Mouse (Mus musculus): Measurements from ENCODE around the gene Olfr1247. TPM values are rescaled to one million over a fixed set of nuclear protein-coding genes. Genes with fewer than 3 reads are reported as not detected.
"Not testable (repeated sequence)": the region's sequence is repeated elsewhere in the genome, so short reads cannot be mapped to it uniquely, and the experiment has no call there.

The Olfr1247 gene
- not detected for polyA plus RNA-seq (2012; fragmentation: generic; extraction: Trizol)

GRCm38 (mm10) chr2:89614030-89614429 lies at the start of gene Olfr1247:
Gene Olfr1247 (minus strand): TSS chr2:89614130.
- Histone ChIP-seq H3K36me3 (ENCODE audit: control insufficient read depth, insufficient read depth) (no peaks in the 10 kb centered on the region), H3ac (ENCODE audit: control insufficient read depth, insufficient read length) (no peak within 1 kb of the TSS), H3K27me3 (ENCODE audit: control insufficient read depth, insufficient read depth, insufficient read length) (no peaks in the 10 kb centered on the region), H3K4me3 (no peak within 1 kb of the TSS), H3K4me2 (ENCODE audit: low read depth) (no peak within 1 kb of the TSS), H3K79me2 (ENCODE audit: control insufficient read depth, insufficient read depth) (no peaks in the 10 kb centered on the region)
- TF ChIP-seq USF1 (IDR thresholded peaks at IDR 0.05; ENCODE audit: low read depth) (no peak), POLR2AphosphoS2 (IDR thresholded peaks at IDR 0.05; ENCODE audit: insufficient read length, low read depth) (no peak), MYOG (IDR thresholded peaks at IDR 0.05; ENCODE audit: control insufficient read depth in 1 of 3, insufficient read depth in 1 of 3, insufficient read length in 2 of 3, low read depth in 2 of 3) (no peak), MAX (IDR thresholded peaks at IDR 0.05; ENCODE audit: low read depth) (no peak), TCF12 (IDR thresholded peaks at IDR 0.05; ENCODE audit: insufficient read depth, poor library complexity, severe bottlenecking) (no peak), SRF (IDR thresholded peaks at IDR 0.05; ENCODE audit: control insufficient read depth, insufficient read length, low read depth) (no peak), CEBPB (IDR thresholded peaks at IDR 0.05; ENCODE audit: insufficient read depth, poor library complexity, severe bottlenecking) (no peak), MYOD1 (IDR thresholded peaks at IDR 0.05; ENCODE audit: control insufficient read depth in 1 of 3, insufficient read length in 2 of 3, low read depth in 2 of 3) (no peak), E2F4 (IDR thresholded peaks at IDR 0.05; ENCODE audit: insufficient read depth) (no peak), REST (IDR thresholded peaks at IDR 0.05; ENCODE audit: insufficient read depth, insufficient read length) (no peak), TCF3 (IDR thresholded peaks at IDR 0.05; ENCODE audit: insufficient read length, low read depth) (no peak), POLR2A (IDR thresholded peaks at IDR 0.05; ENCODE audit: insufficient read length, low read depth) (no peak)

GRCm38 (mm10) chr2:89661367-89661766 lies 47.4 kb upstream of the Olfr1247 start, which contains the start of gene Olfr1250:
Gene Olfr1250 (minus strand): TSS chr2:89661467.
- H3K4me3 ChIP-seq = no peak within 1 kb of the TSS
- no peaks in the 10 kb centered on the region for H3K79me2 ChIP-seq (ENCODE audit: control insufficient read depth, insufficient read depth)
- no peaks in the 10 kb centered on the region for H3K36me3 ChIP-seq (ENCODE audit: control insufficient read depth, insufficient read depth)
- H3ac ChIP-seq (ENCODE audit: control insufficient read depth, insufficient read length) = no peak within 1 kb of the TSS
- TF ChIP-seq REST (IDR thresholded peaks at IDR 0.05; ENCODE audit: insufficient read depth, insufficient read length) = no peak
- TF ChIP-seq TCF12 (IDR thresholded peaks at IDR 0.05; ENCODE audit: insufficient read depth, poor library complexity, severe bottlenecking) = no peak
- no peak for TF ChIP-seq E2F4 (IDR thresholded peaks at IDR 0.05; ENCODE audit: insufficient read depth)
- no peak for TF ChIP-seq MYOG (IDR thresholded peaks at IDR 0.05; ENCODE audit: control insufficient read depth in 1 of 3, insufficient read depth in 1 of 3, insufficient read length in 2 of 3, low read depth in 2 of 3)
- no peak for TF ChIP-seq MYOD1 (IDR thresholded peaks at IDR 0.05; ENCODE audit: control insufficient read depth in 1 of 3, insufficient read length in 2 of 3, low read depth in 2 of 3)
- TF ChIP-seq POLR2AphosphoS2 (IDR thresholded peaks at IDR 0.05; ENCODE audit: insufficient read length, low read depth) = no peak
- no peak for TF ChIP-seq TCF3 (IDR thresholded peaks at IDR 0.05; ENCODE audit: insufficient read length, low read depth)
- no peak for TF ChIP-seq MAX (IDR thresholded peaks at IDR 0.05; ENCODE audit: low read depth)
- no peak for TF ChIP-seq SRF (IDR thresholded peaks at IDR 0.05; ENCODE audit: control insufficient read depth, insufficient read length, low read depth)
- TF ChIP-seq USF1 (IDR thresholded peaks at IDR 0.05; ENCODE audit: low read depth) = no peak
- TF ChIP-seq POLR2A (IDR thresholded peaks at IDR 0.05; ENCODE audit: insufficient read length, low read depth) = no peak
- TF ChIP-seq CEBPB (IDR thresholded peaks at IDR 0.05; ENCODE audit: insufficient read depth, poor library complexity, severe bottlenecking) = no peak
- no peaks in the 10 kb centered on the region for H3K27me3 ChIP-seq (ENCODE audit: control insufficient read depth, insufficient read depth, insufficient read length)
- H3K4me2 ChIP-seq (ENCODE audit: low read depth) = no peak within 1 kb of the TSS

GRCm38 (mm10) chr2:89634883-89635282 lies 21.0 kb upstream of the Olfr1247 start, which contains the start of gene Olfr1249:
Gene Olfr1249 (minus strand): TSS chr2:89634983.
- H3K36me3 ChIP-seq (ENCODE audit: control insufficient read depth, insufficient read depth) = no peaks in the 10 kb centered on the region
- TF ChIP-seq POLR2AphosphoS2 (IDR thresholded peaks at IDR 0.05; ENCODE audit: insufficient read length, low read depth) = no peak
- TF ChIP-seq SRF (IDR thresholded peaks at IDR 0.05; ENCODE audit: control insufficient read depth, insufficient read length, low read depth) = no peak
- H3K4me2 ChIP-seq (ENCODE audit: low read depth) = no peak within 1 kb of the TSS
- H3K79me2 ChIP-seq (ENCODE audit: control insufficient read depth, insufficient read depth) = no peaks in the 10 kb centered on the region
- no peak within 1 kb of the TSS for H3ac ChIP-seq (ENCODE audit: control insufficient read depth, insufficient read length)
- no peak within 1 kb of the TSS for H3K4me3 ChIP-seq
- no peaks in the 10 kb centered on the region for H3K27me3 ChIP-seq (ENCODE audit: control insufficient read depth, insufficient read depth, insufficient read length)

GRCm38 (mm10) chr2:89618145-89618544 lies 4.2 kb upstream of the Olfr1247 start, which contains the start of gene Olfr1248:
Gene Olfr1248 (minus strand): TSS chr2:89618245.
- H3K4me2 ChIP-seq (ENCODE audit: low read depth); H3K27me3 ChIP-seq (ENCODE audit: control insufficient read depth, insufficient read depth, insufficient read length); H3K79me2 ChIP-seq (ENCODE audit: control insufficient read depth, insufficient read depth); H3K36me3 ChIP-seq (ENCODE audit: control insufficient read depth, insufficient read depth); H3ac ChIP-seq (ENCODE audit: control insufficient read depth, insufficient read length); H3K4me3 ChIP-seq: not testable (repeated sequence)

GRCm38 (mm10) chr2:89593057-89593456 lies 20.9 kb downstream of the Olfr1247 start, which contains the start of gene Olfr1246:
Gene Olfr1246 (minus strand): TSS chr2:89593157.
- H3K79me2 ChIP-seq (ENCODE audit: control insufficient read depth, insufficient read depth) = no peaks in the 10 kb centered on the region
- no peak within 1 kb of the TSS for H3K4me2 ChIP-seq (ENCODE audit: low read depth)
- no peaks in the 10 kb centered on the region for H3K27me3 ChIP-seq (ENCODE audit: control insufficient read depth, insufficient read depth, insufficient read length)
- H3ac ChIP-seq (ENCODE audit: control insufficient read depth, insufficient read length) = no peak within 1 kb of the TSS
- no peaks in the 10 kb centered on the region for H3K36me3 ChIP-seq (ENCODE audit: control insufficient read depth, insufficient read depth)
- H3K4me3 ChIP-seq = no peak within 1 kb of the TSS
- TF ChIP-seq CEBPB (IDR thresholded peaks at IDR 0.05; ENCODE audit: insufficient read depth, poor library complexity, severe bottlenecking) = no peak
- TF ChIP-seq POLR2AphosphoS2 (IDR thresholded peaks at IDR 0.05; ENCODE audit: insufficient read length, low read depth) = no peak
- TF ChIP-seq E2F4 (IDR thresholded peaks at IDR 0.05; ENCODE audit: insufficient read depth) = no peak
- TF ChIP-seq MYOG (IDR thresholded peaks at IDR 0.05; ENCODE audit: control insufficient read depth in 1 of 3, insufficient read depth in 1 of 3, insufficient read length in 2 of 3, low read depth in 2 of 3) = no peak
- TF ChIP-seq MAX (IDR thresholded peaks at IDR 0.05; ENCODE audit: low read depth) = no peak

All from myocyte (in vitro differentiated cells).